Mouse (Mus musculus): ENCODE measurements at regions not wholly inside any gene's neighbourhood (a gene's known extent, or its start where the extent isn't known, plus 50 kb on each side); places are given as distances from the start of the nearest gene placed in this dataset.

- TF ChIP-seq CTCF (IDR thresholded peaks at IDR 0.05; ENCODE audit: extremely low read depth, insufficient read depth, low read length) (no peak), POLR2A (IDR thresholded peaks at IDR 0.05; ENCODE audit: extremely low read depth, insufficient read depth, low read length) (no peak)
Observed at GRCm38 (mm10) chr3:80256383-80256782, 372.1 kb downstream of the Fam198b start.

Data from cortical plate, adult 2 months (tissue).